Mouse (Mus musculus): ENCODE measurements at regions not wholly inside any gene's neighbourhood (a gene's known extent, or its start where the extent isn't known, plus 50 kb on each side); places are given as distances from the start of the nearest gene placed in this dataset.
A peak's percentile ranks its signal among the peaks of the same experiment; 100 is the strongest.

- WGBS, result 84% methylated on average over 5 of the region's 5 CpGs
Measured at GRCm38 (mm10) chr14:46663529-46663928, 96.8 kb upstream of the Cdkn3 start.

DNA sequence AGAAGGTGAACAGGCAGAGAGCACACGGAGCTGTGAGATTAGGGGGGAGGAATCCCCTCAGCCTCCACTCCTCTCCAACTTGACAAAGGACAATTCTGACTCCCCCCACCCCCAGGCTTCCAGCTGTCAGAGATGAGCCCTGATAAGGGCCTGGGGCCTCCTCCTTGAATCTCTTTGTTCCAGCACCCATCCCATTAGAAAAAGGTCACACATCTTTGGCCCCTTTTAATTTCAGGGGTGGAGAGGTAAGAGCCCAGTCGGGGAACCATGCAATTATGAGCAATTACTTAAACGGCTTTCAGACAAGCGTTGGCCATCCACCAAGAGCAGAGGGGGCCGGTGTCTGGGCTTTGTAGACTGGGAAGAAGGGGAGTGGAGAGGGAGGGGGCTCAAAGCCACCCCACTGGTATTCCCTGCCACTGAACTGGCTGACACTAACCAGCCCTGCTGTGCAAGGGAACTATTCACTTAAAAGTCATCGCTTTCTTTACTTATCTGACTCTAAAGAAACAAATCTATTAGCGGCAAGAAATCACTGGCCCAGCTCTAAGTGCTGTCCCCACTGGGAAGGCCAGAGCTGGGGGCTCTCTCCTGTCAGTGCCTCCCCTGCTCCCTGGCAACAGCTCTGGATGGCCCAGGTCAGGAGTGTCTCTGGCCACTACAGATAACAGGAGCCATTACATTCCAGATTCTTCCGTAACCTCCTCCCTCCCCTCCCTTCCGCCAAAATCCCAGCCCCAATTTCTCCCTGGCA, 98.4 kb upstream of the Cdkn3 start:
- 3% methylated on average over 9 of the region's 9 CpGs for WGBS

More at GRCm38 (mm10) chr14:46663529-46663928, 96.8 kb upstream of the Cdkn3 start:
- Histone ChIP-seq H3K4me2 (no peak overlapping the region), H3K4me1 (replicated peaks) (peaks cover 17% of the 10 kb centered on the region), H3K9ac (no peak overlapping the region), H3K36me3 (no peaks in the 10 kb centered on the region), H3K9me3 (no peaks in the 10 kb centered on the region), H3K4me3 (no peak overlapping the region), H3K27ac (replicated peaks) (no peak overlapping the region), H3K27me3 (no peaks in the 10 kb centered on the region)
- ATAC-seq (ENCODE audit: low read depth), result no peak

GRCm38 (mm10) chr14:46661118-46661791, 99.1 kb upstream of the Cdkn3 start:
- WGBS, result 23% methylated on average over 3 of the region's 3 CpGs
- Histone ChIP-seq H3K4me3 (no peak overlapping the region), H3K36me3 (no peaks in the 10 kb centered on the region), H3K27ac (replicated peaks) (no peak overlapping the region), H3K27me3 (no peaks in the 10 kb centered on the region), H3K4me1 (replicated peaks) (peaks cover 17% of the 10 kb centered on the region), H3K9ac (no peak overlapping the region), H3K9me3 (no peaks in the 10 kb centered on the region), H3K4me2 (no peak overlapping the region)
- peak; percentile 40 for ATAC-seq (ENCODE audit: low read depth)

More for the DNA sequence above, 98.4 kb upstream of the Cdkn3 start:
- no peak overlapping the region for H3K9ac ChIP-seq
- no peak overlapping the region for H3K4me2 ChIP-seq
- H3K4me1 ChIP-seq (replicated peaks), result peaks cover 17% of the 10 kb centered on the region
- peak; percentile 83 for ATAC-seq (ENCODE audit: low read depth)
- no peak overlapping the region for H3K4me3 ChIP-seq
- no peaks in the 10 kb centered on the region for H3K36me3 ChIP-seq
- H3K9me3 ChIP-seq, result no peaks in the 10 kb centered on the region
- no peaks in the 10 kb centered on the region for H3K27me3 ChIP-seq
- no peak overlapping the region for H3K27ac ChIP-seq (replicated peaks)

DNA sequence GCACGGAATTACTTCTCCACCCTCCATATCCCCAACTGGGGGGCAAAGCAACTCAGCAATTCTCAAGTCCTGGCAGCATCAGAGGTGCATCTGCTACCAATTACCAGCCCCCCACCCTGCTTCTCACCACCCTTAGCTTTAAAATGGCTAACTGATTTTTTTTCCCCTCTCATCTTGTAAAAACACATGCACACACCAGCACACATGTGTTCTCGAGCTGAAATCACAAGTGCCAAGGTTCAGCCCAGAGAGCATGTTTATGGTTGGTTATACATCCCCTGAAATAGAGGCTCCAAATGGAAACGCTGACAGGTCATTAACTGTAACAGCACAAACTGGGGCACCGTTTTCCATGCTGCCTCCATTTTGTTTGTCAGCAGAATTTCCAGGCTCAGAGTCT, 101.0 kb upstream of the Cdkn3 start:
- no peaks in the 10 kb centered on the region for H3K9me3 ChIP-seq
- H3K27ac ChIP-seq (replicated peaks), result 0 out of 2 replicates have a peak overlapping the region, but pooled peaks have one; percentile 33
- 46% methylated on average over 4 of the region's 4 CpGs for WGBS
- ATAC-seq (ENCODE audit: low read depth), result no peak
- H3K4me3 ChIP-seq, result no peak overlapping the region
- no peak overlapping the region for H3K4me2 ChIP-seq
- H3K9ac ChIP-seq, result no peak overlapping the region
- H3K4me1 ChIP-seq (replicated peaks), result peaks cover 17% of the 10 kb centered on the region
- no peaks in the 10 kb centered on the region for H3K36me3 ChIP-seq
- no peaks in the 10 kb centered on the region for H3K27me3 ChIP-seq

GRCm38 (mm10) chr14:46656249-46656648, 104.1 kb upstream of the Cdkn3 start:
- no peak for ATAC-seq (ENCODE audit: low read depth)
- Histone ChIP-seq H3K36me3 (no peaks in the 10 kb centered on the region), H3K27me3 (no peaks in the 10 kb centered on the region), H3K4me1 (replicated peaks) (peaks cover 3% of the 10 kb centered on the region; the same call in 1 of the 2 replicates), H3K9ac (no peak overlapping the region), H3K27ac (replicated peaks) (no peak overlapping the region), H3K4me3 (no peak overlapping the region), H3K4me2 (no peak overlapping the region), H3K9me3 (no peaks in the 10 kb centered on the region)
- WGBS, result 71% methylated on average over 10 of the region's 10 CpGs

GRCm38 (mm10) chr14:46647319-46647974, 112.9 kb upstream of the Cdkn3 start:
- ATAC-seq (ENCODE audit: low read depth), result peak; percentile 94
- peaks cover 10% of the 10 kb centered on the region; the same call in 1 of the 2 replicates for H3K4me1 ChIP-seq (replicated peaks)
- H3K27ac ChIP-seq (replicated peaks), result peak overlapping the region; percentile 66
- H3K4me3 ChIP-seq, result no peak overlapping the region
- H3K9ac ChIP-seq, result no peak overlapping the region
- no peak overlapping the region; the same call in none of the 2 replicates for H3K4me2 ChIP-seq
- H3K27me3 ChIP-seq, result 0 out of 2 replicates have a peak, but pooled peaks cover 4% of the 10 kb centered on the region
- no peaks in the 10 kb centered on the region for H3K36me3 ChIP-seq
- WGBS, result 50% methylated on average over 12 of the region's 12 CpGs
- no peaks in the 10 kb centered on the region for H3K9me3 ChIP-seq

DNA sequence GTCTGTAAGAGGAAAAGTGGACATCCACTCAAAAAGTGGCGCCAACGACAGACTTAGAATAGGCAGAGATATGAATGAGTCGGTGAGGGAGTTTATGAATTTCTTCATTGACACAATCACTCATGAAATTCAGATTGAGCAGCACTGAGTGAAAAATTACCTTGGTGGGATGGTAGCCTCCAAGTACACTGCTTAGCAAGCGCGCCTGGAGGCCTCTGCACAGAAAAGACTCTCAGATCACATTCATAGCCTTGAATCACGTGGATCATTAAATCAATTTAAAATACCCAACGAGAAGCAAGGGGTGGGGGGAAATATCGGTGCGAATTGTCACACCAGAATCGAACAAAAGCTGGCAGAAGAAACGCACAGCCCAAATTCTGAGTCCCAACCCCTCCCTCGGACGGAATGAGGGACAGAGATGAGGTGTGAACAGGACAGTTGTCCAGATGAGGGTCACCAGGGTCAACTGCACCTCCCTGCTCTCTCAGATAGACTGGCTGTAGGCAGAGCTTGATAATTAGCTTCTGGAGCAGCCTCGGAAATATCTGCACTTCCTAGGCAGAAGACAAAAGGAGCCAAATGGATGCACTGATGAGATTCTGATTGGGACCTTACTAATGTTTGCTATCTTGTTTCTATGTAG, 113.5 kb upstream of the Cdkn3 start:
- H3K4me3 ChIP-seq, result no peak overlapping the region
- H3K27me3 ChIP-seq, result 0 out of 2 replicates have a peak, but pooled peaks cover 4% of the 10 kb centered on the region
- H3K9me3 ChIP-seq, result no peaks in the 10 kb centered on the region
- peak overlapping the region; percentile 66 for H3K27ac ChIP-seq (replicated peaks)
- peaks cover 10% of the 10 kb centered on the region; the same call in 1 of the 2 replicates for H3K4me1 ChIP-seq (replicated peaks)
- H3K9ac ChIP-seq, result no peak overlapping the region
- peak; percentile 66 for ATAC-seq (ENCODE audit: low read depth)
- whole genome bisulfite sequencing, result 49% methylated on average over 14 of the region's 14 CpGs
- no peaks in the 10 kb centered on the region for H3K36me3 ChIP-seq
- no peak overlapping the region; the same call in none of the 2 replicates for H3K4me2 ChIP-seq

DNA sequence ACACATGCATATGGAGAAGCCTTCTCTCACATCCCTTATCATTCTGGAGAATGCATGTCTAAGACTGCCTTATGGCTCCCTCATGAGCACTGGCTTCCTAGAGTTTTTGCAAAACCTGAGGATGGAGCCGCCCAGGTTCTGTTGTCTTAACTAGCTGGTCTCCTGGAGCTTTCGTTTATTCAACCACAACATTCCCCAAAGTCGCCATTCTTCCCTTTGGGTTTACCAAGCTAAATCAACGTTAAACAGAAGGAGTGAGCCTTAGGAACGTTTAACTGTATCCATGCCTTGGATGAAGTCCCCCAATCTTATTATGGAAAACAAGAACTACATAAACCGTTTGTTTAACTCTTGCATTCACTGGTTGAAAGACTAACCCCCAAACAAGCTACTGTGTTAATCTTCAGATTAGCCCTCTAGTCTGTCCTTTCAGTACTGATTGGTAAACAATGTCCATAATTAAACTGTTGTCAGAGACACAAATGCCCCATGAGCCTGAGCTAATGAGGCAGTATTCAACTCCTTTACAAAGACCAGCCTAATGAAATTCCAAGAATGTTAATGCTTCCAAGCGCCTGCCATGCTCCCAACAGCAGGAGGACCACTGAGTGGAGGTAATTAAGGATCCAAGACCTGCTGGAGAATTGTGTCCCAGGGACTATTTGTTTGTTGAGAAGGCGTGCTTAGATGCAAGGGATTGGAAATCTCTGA, 121.1 kb upstream of the Cdkn3 start:
- no peak overlapping the region for H3K4me2 ChIP-seq
- WGBS, result 16% methylated on average over 8 of the region's 8 CpGs
- ATAC-seq (ENCODE audit: low read depth), result no peak

DNA sequence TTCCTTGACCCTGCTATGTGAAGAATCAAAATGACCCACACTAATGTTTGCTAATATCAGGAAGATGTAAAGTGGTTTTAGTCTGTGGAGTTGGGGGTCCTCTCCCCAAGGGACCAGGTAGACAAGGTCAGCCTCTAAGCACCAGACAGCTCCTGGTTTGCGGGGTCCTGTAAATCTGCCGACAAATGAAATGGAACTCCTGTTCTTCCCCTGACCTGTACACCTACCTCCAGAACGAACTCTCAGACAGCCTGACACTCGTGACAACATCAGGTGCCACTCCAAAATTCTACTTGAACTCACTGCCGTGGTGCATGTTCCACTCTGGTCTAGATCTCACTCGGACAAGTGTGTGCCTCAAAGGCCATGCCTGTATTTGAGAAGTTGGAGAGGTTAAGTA, 121.8 kb upstream of the Cdkn3 start:
- 0 out of 2 replicates have a peak, but pooled peaks cover 4% of the 10 kb centered on the region for H3K27me3 ChIP-seq
- H3K4me2 ChIP-seq, result no peak overlapping the region
- H3K4me3 ChIP-seq, result no peak overlapping the region
- no peaks in the 10 kb centered on the region for H3K9me3 ChIP-seq
- ATAC-seq (ENCODE audit: low read depth), result no peak
- H3K9ac ChIP-seq, result no peak overlapping the region
- H3K27ac ChIP-seq (replicated peaks), result no peak overlapping the region
- peaks cover 6% of the 10 kb centered on the region; the same call in 1 of the 2 replicates for H3K4me1 ChIP-seq (replicated peaks)
- no peaks in the 10 kb centered on the region for H3K36me3 ChIP-seq
- WGBS, result 93% methylated on average over 6 of the region's 6 CpGs

More for the DNA sequence above, 121.1 kb upstream of the Cdkn3 start:
- no peak overlapping the region for H3K4me3 ChIP-seq
- H3K36me3 ChIP-seq, result no peaks in the 10 kb centered on the region
- no peaks in the 10 kb centered on the region for H3K9me3 ChIP-seq
- peaks cover 6% of the 10 kb centered on the region; the same call in 1 of the 2 replicates for H3K4me1 ChIP-seq (replicated peaks)
- H3K27ac ChIP-seq (replicated peaks), result no peak overlapping the region
- H3K9ac ChIP-seq, result no peak overlapping the region
- 0 out of 2 replicates have a peak, but pooled peaks cover 4% of the 10 kb centered on the region for H3K27me3 ChIP-seq

DNA sequence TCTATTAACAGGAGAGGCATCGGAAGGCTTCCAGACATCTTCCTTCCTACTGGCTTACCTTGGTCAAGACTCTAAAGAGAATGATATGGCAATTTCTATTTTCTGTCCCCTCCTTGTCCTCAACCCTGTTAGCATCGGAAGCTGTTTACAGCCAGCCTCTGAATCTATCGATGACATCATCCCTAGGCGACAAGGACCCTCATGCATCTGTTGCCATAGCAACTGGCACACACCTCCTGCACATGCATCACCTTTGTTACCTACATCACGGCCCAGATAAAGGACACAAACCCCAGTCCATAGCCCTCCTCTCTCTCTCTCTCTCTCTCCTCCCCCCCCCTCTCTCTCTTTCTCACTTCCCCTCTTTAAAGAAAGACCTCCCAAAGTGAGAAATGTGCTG, 123.1 kb upstream of the Cdkn3 start:
- WGBS, result 74% methylated on average over 5 of the region's 5 CpGs
- H3K4me3 ChIP-seq, result no peak overlapping the region
- H3K9me3 ChIP-seq, result no peaks in the 10 kb centered on the region
- no peak overlapping the region for H3K9ac ChIP-seq
- H3K4me1 ChIP-seq (replicated peaks), result peaks cover 6% of the 10 kb centered on the region; the same call in 1 of the 2 replicates
- H3K4me2 ChIP-seq, result no peak overlapping the region
- peak; percentile 49; the same call in 1 of the 2 replicates for ATAC-seq (ENCODE audit: low read depth)
- no peaks in the 10 kb centered on the region for H3K27me3 ChIP-seq
- H3K27ac ChIP-seq (replicated peaks), result no peak overlapping the region
- no peaks in the 10 kb centered on the region for H3K36me3 ChIP-seq

GRCm38 (mm10) chr14:46636364-46636763, 124.0 kb upstream of the Cdkn3 start:
- Histone ChIP-seq H3K9ac (no peak overlapping the region), H3K27ac (replicated peaks) (no peak overlapping the region), H3K36me3 (no peaks in the 10 kb centered on the region), H3K4me2 (no peak overlapping the region), H3K4me1 (replicated peaks) (peaks cover 6% of the 10 kb centered on the region; the same call in 1 of the 2 replicates), H3K4me3 (no peak overlapping the region), H3K27me3 (no peaks in the 10 kb centered on the region), H3K9me3 (no peaks in the 10 kb centered on the region)
- 85% methylated on average over 6 of the region's 6 CpGs for WGBS
- ATAC-seq (ENCODE audit: low read depth), result no peak

Measured in neural tube, embryonic 13.5 days (tissue).